1 mouse cellular context compared by ENCODE assay signal in genomic region chr3:90537905-90538296, GRCm38 (mm10).
TF ChIP-seq lines count a peak whose summit lies in the region.

No protein-coding gene starts in this region.

TF ChIP-seq in myocyte, 11 proteins besides CTCF, POLR2A, EP300 and RAD21:
- TF ChIP-seq MYOG (IDR thresholded peaks at IDR 0.05; ENCODE audit: control insufficient read depth in 1 of 3, insufficient read depth in 1 of 3, insufficient read length in 2 of 3, low read depth in 2 of 3): no peak
- no peak for TF ChIP-seq POLR2AphosphoS2 (IDR thresholded peaks at IDR 0.05; ENCODE audit: insufficient read length, low read depth)
- TF ChIP-seq TCF3 (IDR thresholded peaks at IDR 0.05; ENCODE audit: insufficient read length, low read depth): no peak
- TF ChIP-seq MYOD1 (IDR thresholded peaks at IDR 0.05; ENCODE audit: control insufficient read depth in 1 of 3, insufficient read length in 2 of 3, low read depth in 2 of 3): no peak
- no peak for TF ChIP-seq TCF12 (IDR thresholded peaks at IDR 0.05; ENCODE audit: insufficient read depth, poor library complexity, severe bottlenecking)
- TF ChIP-seq MAX (IDR thresholded peaks at IDR 0.05; ENCODE audit: low read depth): no peak
- no peak for TF ChIP-seq REST (IDR thresholded peaks at IDR 0.05; ENCODE audit: insufficient read depth, insufficient read length)
- no peak for TF ChIP-seq SRF (IDR thresholded peaks at IDR 0.05; ENCODE audit: control insufficient read depth, insufficient read length, low read depth)
- no peak for TF ChIP-seq CEBPB (IDR thresholded peaks at IDR 0.05; ENCODE audit: insufficient read depth, poor library complexity, severe bottlenecking)
- no peak for TF ChIP-seq E2F4 (IDR thresholded peaks at IDR 0.05; ENCODE audit: insufficient read depth)
- TF ChIP-seq USF1 (IDR thresholded peaks at IDR 0.05; ENCODE audit: low read depth): no peak
